Mouse (Mus musculus): ENCODE measurements around the gene Rpl10a.
"Not testable (repeated sequence)": the region's sequence is repeated elsewhere in the genome, so short reads cannot be mapped to it uniquely, and the experiment has no call there.

Rpl10a gene

GRCm38 (mm10) chr17:28329503-28330231 is 1.4 kb downstream of the Rpl10a start:
- no peak for ATAC-seq (ENCODE audit: insufficient number of reproducible peaks, low FRiP score, low TSS enrichment)

- no peak for ATAC-seq (ENCODE audit: insufficient number of reproducible peaks, low FRiP score, low TSS enrichment)
Observed at GRCm38 (mm10) chr17:28330232-28330546, 1.9 kb downstream of the Rpl10a start.

- ATAC-seq (ENCODE audit: insufficient number of reproducible peaks, low FRiP score, low TSS enrichment): not testable (repeated sequence)
Observed at GRCm38 (mm10) chr17:28330590-28330989, 2.3 kb downstream of the Rpl10a start.

GRCm38 (mm10) chr17:28331241-28332112 is 3.2 kb downstream of the Rpl10a start:
- no peak for ATAC-seq (ENCODE audit: insufficient number of reproducible peaks, low FRiP score, low TSS enrichment)

- ATAC-seq (ENCODE audit: insufficient number of reproducible peaks, low FRiP score, low TSS enrichment): no peak
Observed at GRCm38 (mm10) chr17:28332113-28332914, 4.0 kb downstream of the Rpl10a start.

- ATAC-seq (ENCODE audit: insufficient number of reproducible peaks, low FRiP score, low TSS enrichment): no peak
Observed at GRCm38 (mm10) chr17:28332915-28333546, 4.8 kb downstream of the Rpl10a start.

- no peak for ATAC-seq (ENCODE audit: insufficient number of reproducible peaks, low FRiP score, low TSS enrichment)
Observed at GRCm38 (mm10) chr17:28335267-28335666, 7.0 kb downstream of the Rpl10a start.

GRCm38 (mm10) chr17:28337547-28337946 is 9.3 kb downstream of the Rpl10a start:
- ATAC-seq (ENCODE audit: insufficient number of reproducible peaks, low FRiP score, low TSS enrichment): no peak

GRCm38 (mm10) chr17:28340578-28340977 is 12.3 kb downstream of the Rpl10a start:
- ATAC-seq (ENCODE audit: insufficient number of reproducible peaks, low FRiP score, low TSS enrichment): no peak

- no peak for ATAC-seq (ENCODE audit: insufficient number of reproducible peaks, low FRiP score, low TSS enrichment)
Observed at GRCm38 (mm10) chr17:28341091-28341490, 12.8 kb downstream of the Rpl10a start.

GRCm38 (mm10) chr17:28344050-28344607 is 15.9 kb downstream of the Rpl10a start:
- ATAC-seq (ENCODE audit: insufficient number of reproducible peaks, low FRiP score, low TSS enrichment): no peak

GRCm38 (mm10) chr17:28344670-28345069 is 16.4 kb downstream of the Rpl10a start:
- no peak for ATAC-seq (ENCODE audit: insufficient number of reproducible peaks, low FRiP score, low TSS enrichment)

GRCm38 (mm10) chr17:28345271-28345721 is 17.0 kb downstream of the Rpl10a start:
- ATAC-seq (ENCODE audit: insufficient number of reproducible peaks, low FRiP score, low TSS enrichment): no peak

GRCm38 (mm10) chr17:28345882-28346281 is 17.6 kb downstream of the Rpl10a start:
- ATAC-seq (ENCODE audit: insufficient number of reproducible peaks, low FRiP score, low TSS enrichment): no peak

- no peak for ATAC-seq (ENCODE audit: insufficient number of reproducible peaks, low FRiP score, low TSS enrichment)
Observed at GRCm38 (mm10) chr17:28347327-28347726, 19.1 kb downstream of the Rpl10a start.

- no peak for ATAC-seq (ENCODE audit: insufficient number of reproducible peaks, low FRiP score, low TSS enrichment)
Observed at GRCm38 (mm10) chr17:28348211-28348610, 19.9 kb downstream of the Rpl10a start.

- no peak for ATAC-seq (ENCODE audit: insufficient number of reproducible peaks, low FRiP score, low TSS enrichment)
Observed at GRCm38 (mm10) chr17:28349264-28349880, 21.1 kb downstream of the Rpl10a start.

GRCm38 (mm10) chr17:28349901-28350465 is 21.7 kb downstream of the Rpl10a start:
- ATAC-seq (ENCODE audit: insufficient number of reproducible peaks, low FRiP score, low TSS enrichment): no peak

Measured in cerebellum, adult (tissue).